Mouse (Mus musculus) MEL (cell line): ENCODE results near the gene Rxfp4. TPM values are rescaled to one million over a fixed set of nuclear protein-coding genes. Genes with fewer than 3 reads are reported as not detected.

Experiments used
- DNase-seq: peaks from one replicate; pipeline ENCODE4 v3.0.0; 2011; ENCODE audit warnings: low read depth, low spot score
- H3K27ac ChIP-seq: 2 replicates; pipeline ENCODE4 v1.5.1; 2012; ENCODE audit warnings: low read depth, mild to moderate bottlenecking, control low read depth, low read length, moderate library complexity; ENCODE audit not compliant: control insufficient read depth
- H3K27me3 ChIP-seq, 2 experiments: fragments of 150-350 bp in 1 of 2; sonication (generic) in 1 of 2; 2 replicates each; pipeline ENCODE4 v1.6.1; 2012; ENCODE audit warnings: low read length in 2 of 2, mild to moderate bottlenecking in 2 of 2, improper control_type of control experiment in 1 of 2, moderate library complexity in 1 of 2; ENCODE audit not compliant: insufficient read depth in 2 of 2, control insufficient read depth in 1 of 2
- H3K36me3 ChIP-seq, 2 experiments: 2 replicates each; pipeline ENCODE4 v1.6.1; 2012 to 2014; ENCODE audit warnings: low read length in 2 of 2, improper control_type of control experiment in 1 of 2, inconsistent platforms in 1 of 2, mild to moderate bottlenecking in 1 of 2; ENCODE audit not compliant: insufficient read depth in 2 of 2, control insufficient read depth in 1 of 2
- H3K4me1 ChIP-seq, 2 experiments: fragments of 150-350 bp in 1 of 2; sonication (generic) in 1 of 2; 2 replicates each; pipeline ENCODE4 v1.6.1; 2012; ENCODE audit warnings: low read length in 2 of 2, improper control_type of control experiment in 1 of 2, mild to moderate bottlenecking in 1 of 2; ENCODE audit not compliant: insufficient read depth in 2 of 2, control insufficient read depth in 1 of 2
- H3K4me3 ChIP-seq, 2 experiments: fragments of 150-350 bp in 1 of 2; sonication (generic) in 1 of 2; 2 replicates each; pipeline ENCODE4 v1.5.1; 2012; ENCODE audit warnings: low read depth in 2 of 2, low read length in 2 of 2, mild to moderate bottlenecking in 2 of 2, moderate library complexity in 2 of 2, control low read depth in 1 of 2, improper control_type of control experiment in 1 of 2; ENCODE audit not compliant: control insufficient read depth in 1 of 2, insufficient read depth in 1 of 2
- H3K79me2 ChIP-seq: 2 replicates; pipeline ENCODE4 v1.6.1; 2012; ENCODE audit warnings: mild to moderate bottlenecking, low read length, moderate library complexity; ENCODE audit not compliant: control insufficient read depth, poor library complexity, insufficient read depth
- H3K9ac ChIP-seq: 2 replicates; pipeline ENCODE4 v1.6.1; 2012; ENCODE audit warnings: low read depth, mild to moderate bottlenecking, control low read depth, low read length, moderate library complexity; ENCODE audit not compliant: control insufficient read depth, poor library complexity, severe bottlenecking
- H3K9me3 ChIP-seq: fragments of 150-350 bp; sonication (generic); replicated peaks from 2 replicates; pipeline ENCODE4 v1.6.1; 2012; ENCODE audit warnings: mild to moderate bottlenecking, low read length, improper control_type of control experiment, moderate library complexity; ENCODE audit not compliant: insufficient read depth
- BHLHE40 ChIP-seq: IDR thresholded peaks from 2 replicates; pipeline ENCODE4 v1.6.1; 2012; ENCODE audit warnings: low read depth, mild to moderate bottlenecking, inconsistent platforms, low read length, improper control_type of control experiment, borderline replicate concordance
- CHD1 ChIP-seq: IDR thresholded peaks from 2 replicates; pipeline ENCODE4 v1.6.1; 2012; ENCODE audit warnings: low read depth, mild to moderate bottlenecking, inconsistent platforms, low read length, improper control_type of control experiment
- CHD2 ChIP-seq: IDR thresholded peaks from 2 replicates; pipeline ENCODE4 v1.6.1; 2011; ENCODE audit warnings: low read length, improper control_type of control experiment
- GATA1 ChIP-seq: IDR thresholded peaks from 2 replicates; pipeline ENCODE4 v1.6.1; 2011; ENCODE audit warnings: low read depth, low read length, improper control_type of control experiment
- MXI1 ChIP-seq: IDR thresholded peaks from 2 replicates; pipeline ENCODE4 v1.6.1; 2011; ENCODE audit warnings: mild to moderate bottlenecking, low read depth, low read length, improper control_type of control experiment
- POLR2A ChIP-seq, 2 experiments: IDR thresholded peaks; 2 replicates each; pipeline ENCODE4 v1.6.1; 2011 to 2012; ENCODE audit warnings: low read length in 2 of 2, mild to moderate bottlenecking in 2 of 2, control low read depth in 1 of 2, improper control_type of control experiment in 1 of 2, low read depth in 1 of 2, moderate library complexity in 1 of 2; ENCODE audit not compliant: control insufficient read depth in 1 of 2, insufficient read depth in 1 of 2, poor library complexity in 1 of 2
- POLR2AphosphoS2 ChIP-seq: IDR thresholded peaks from 2 replicates; pipeline ENCODE4 v1.6.1; 2011; ENCODE audit warnings: low read length, improper control_type of control experiment
- SMC3 ChIP-seq: IDR thresholded peaks from 2 replicates; pipeline ENCODE4 v1.6.1; 2011; ENCODE audit warnings: low read depth, low read length, improper control_type of control experiment
- TAL1 ChIP-seq: IDR thresholded peaks from 2 replicates; pipeline ENCODE4 v1.6.1; 2012; ENCODE audit warnings: mild to moderate bottlenecking, inconsistent platforms, low read length, moderate library complexity, mixed read lengths
- TBP ChIP-seq: IDR thresholded peaks from 2 replicates; pipeline ENCODE4 v1.8.0; 2011; ENCODE audit warnings: low read depth, low read length, improper control_type of control experiment
- TCF12 ChIP-seq: IDR thresholded peaks from 2 replicates; pipeline ENCODE4 v1.6.1; 2014; ENCODE audit warnings: low read depth, mild to moderate bottlenecking, inconsistent platforms, low read length, improper control_type of control experiment, moderate library complexity
- USF2 ChIP-seq, 2 experiments: IDR thresholded peaks; 2 replicates each; pipeline ENCODE4 v1.6.1; 2011 to 2012; ENCODE audit warnings: improper control_type of control experiment in 2 of 2, low read length in 2 of 2, borderline replicate concordance in 1 of 2, inconsistent platforms in 1 of 2, low read depth in 1 of 2, mild to moderate bottlenecking in 1 of 2; ENCODE audit not compliant: insufficient read depth in 1 of 2
- ZMIZ1 ChIP-seq: IDR thresholded peaks from 2 replicates; pipeline ENCODE4 v1.6.1; 2012; ENCODE audit warnings: low read depth, mild to moderate bottlenecking, inconsistent platforms, low read length, improper control_type of control experiment, moderate library complexity
- polyA plus RNA-seq, 2 experiments: library from polyadenylated mRNA; stranded (reverse) in 1 of 2; unstranded in 1 of 2; fragments of >175 nt in 1 of 2; fragments of >200 nt in 1 of 2; gene quantifications; 2 replicates each; pipeline versions ENCODE4 v1.2.1 to v1.2.4; 2012; ENCODE audit warnings: low replicate concordance in 2 of 2, low read depth in 1 of 2; ENCODE audit not compliant: insufficient read length in 2 of 2, insufficient read depth in 1 of 2, missing spikeins in 1 of 2
- total RNA-seq: library from RNA; depleted of rRNA; stranded (reverse); fragments of 300-350 nt; gene quantifications from 2 replicates; pipeline ENCODE4 v1.2.3, GENCODE M21; 2012

Gene Rxfp4
- total and polyA plus RNA-seq, 3 experiments = 0.06 to 0.08 TPM; not detected in 1

DNA sequence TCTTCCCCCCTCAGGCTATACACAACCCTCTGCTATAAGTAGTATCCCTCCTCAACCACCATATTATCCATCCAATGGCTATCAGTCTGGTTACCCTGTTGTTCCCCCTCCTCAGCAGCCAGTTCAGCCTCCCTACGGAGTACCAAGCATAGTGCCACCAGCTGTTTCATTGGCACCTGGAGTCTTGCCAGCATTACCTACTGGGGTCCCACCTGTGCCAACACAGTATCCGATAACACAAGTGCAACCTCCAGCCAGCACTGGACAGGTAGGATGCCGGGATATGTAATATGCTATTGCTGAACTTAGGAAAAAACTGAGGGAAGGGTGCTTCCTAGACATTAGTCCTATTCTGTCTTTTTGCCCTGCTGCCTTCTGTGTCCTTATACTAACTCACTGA lies 47.3 kb upstream of the Rxfp4 start:
- no peak overlapping the region for H3K9ac ChIP-seq
- no peaks in the 10 kb centered on the region for H3K27me3 ChIP-seq

DNA sequence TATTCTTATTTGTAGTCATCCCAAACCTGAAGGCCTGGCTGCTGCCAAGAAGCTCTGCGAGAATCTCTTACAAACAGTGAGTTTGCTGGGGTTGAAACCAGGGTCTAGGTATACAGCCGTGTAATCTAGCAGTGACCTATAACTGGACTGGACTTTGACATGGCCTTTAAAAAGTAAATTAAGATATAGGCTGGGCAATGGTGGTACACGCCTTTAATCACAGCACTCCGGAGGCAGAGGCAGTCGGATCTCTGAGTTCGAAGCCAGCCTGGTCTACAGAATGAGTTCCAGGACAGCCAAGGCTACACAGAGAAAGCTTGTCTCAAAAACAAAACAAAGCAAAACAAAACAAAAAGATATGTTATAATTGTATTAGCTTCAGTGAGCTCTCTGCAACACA lies 45.9 kb upstream of the Rxfp4 start:
- H3K36me3 ChIP-seq = peaks cover 0 to 82% of the 10 kb centered on the region in 2 experiments
- H3K9ac ChIP-seq = no peak overlapping the region
- no peak overlapping the region for H3K4me3 ChIP-seq
- no peak for TF ChIP-seq CHD2
- no peaks in the 10 kb centered on the region for H3K27me3 ChIP-seq
- H3K27ac ChIP-seq = no peak overlapping the region
- DNase-seq = no peak
- H3K79me2 ChIP-seq = peaks cover 5% of the 10 kb centered on the region
- no peaks in the 10 kb centered on the region for H3K4me1 ChIP-seq
- H3K9me3 ChIP-seq = no peaks in the 10 kb centered on the region

More for the DNA sequence above, 47.3 kb upstream of the Rxfp4 start:
- no peak overlapping the region for H3K27ac ChIP-seq
- TF ChIP-seq TBP (no peak), TCF12 (no peak)
- H3K36me3 ChIP-seq = peaks cover 0 to 81% of the 10 kb centered on the region in 2 experiments
- H3K79me2 ChIP-seq = peaks cover 5% of the 10 kb centered on the region
- no peak for DNase-seq
- H3K4me1 ChIP-seq = no peaks in the 10 kb centered on the region
- H3K4me3 ChIP-seq = no peak overlapping the region
- H3K9me3 ChIP-seq = no peaks in the 10 kb centered on the region

DNA sequence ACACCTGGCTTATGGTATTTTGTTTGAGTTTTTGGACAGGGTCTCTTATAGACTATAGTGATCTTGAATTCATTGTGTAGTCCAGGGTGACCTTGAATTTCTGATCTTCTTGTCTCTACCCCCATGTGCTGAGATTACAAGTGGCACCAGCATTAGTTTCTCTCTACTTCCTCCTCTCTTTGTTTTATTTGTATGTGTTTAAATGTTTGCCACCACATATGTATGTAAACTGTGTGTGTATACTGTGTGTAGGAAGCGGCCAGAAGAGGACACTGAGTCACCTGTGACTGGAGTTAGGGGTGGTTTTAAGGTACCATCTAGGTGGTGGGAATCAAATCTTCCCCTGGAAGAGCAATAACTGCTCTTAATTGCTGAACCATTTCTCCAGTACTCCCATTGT lies 45.1 kb upstream of the Rxfp4 start:
- DNase-seq = no peak
- H3K4me3 ChIP-seq = no peak overlapping the region
- peaks cover 0 to 82% of the 10 kb centered on the region in 2 experiments for H3K36me3 ChIP-seq
- TF ChIP-seq TBP (no peak), POLR2A (IDR thresholded peaks at IDR 0.05; ENCODE audit: control insufficient read depth in 1 of 2, insufficient read depth in 1 of 2, low read depth in 1 of 2, low read length in 2 of 2, poor library complexity in 1 of 2) (no peak), TAL1 (no peak), BHLHE40 (no peak), CHD1 (no peak), ZMIZ1 (no peak), SMC3 (no peak), POLR2AphosphoS2 (no peak), GATA1 (no peak), MXI1 (no peak), USF2 (IDR thresholded peaks at IDR 0.05; ENCODE audit: borderline replicate concordance in 1 of 2, insufficient read depth in 1 of 2, low read depth in 1 of 2, low read length in 2 of 2) (no peak)
- no peaks in the 10 kb centered on the region for H3K4me1 ChIP-seq
- no peaks in the 10 kb centered on the region for H3K9me3 ChIP-seq
- no peak overlapping the region for H3K9ac ChIP-seq
- no peak overlapping the region for H3K27ac ChIP-seq
- peaks cover 5% of the 10 kb centered on the region for H3K79me2 ChIP-seq
- H3K27me3 ChIP-seq = no peaks in the 10 kb centered on the region
